Mouse (Mus musculus): ENCODE measurements around the gene Tmem237. TPM values are rescaled to one million over a fixed set of nuclear protein-coding genes. Genes with fewer than 3 reads are reported as not detected.

Tmem237 gene
- 41.0 and 46.5 TPM in 2 replicates for polyA plus RNA-seq (2015; fragmentation: Nextera tagmentation; extraction: Ambion mirVana)

- Histone ChIP-seq H3K9ac (peak within 1 kb of the TSS; percentile 99), H3K9me3 (no peaks in the 10 kb centered on the region), H3K27me3 (replicated peaks) (no peaks in the 10 kb centered on the region), H3K36me3 (replicated peaks) (no peaks in the 10 kb centered on the region), H3K4me3 (peak within 1 kb of the TSS; percentile 94), H3K4me2 (peak within 1 kb of the TSS; percentile 93), H3K4me1 (peaks cover 18% of the 10 kb centered on the region), H3K27ac (peak within 1 kb of the TSS; percentile 93)
- ATAC-seq (replicated peaks): peak; percentile 99
- WGBS: 1% methylated on average over 74 of the region's 74 CpGs
Observed at GRCm38 (mm10) chr1:59119720-59120457, at the start of gene Tmem237. TSS of gene Tmem237 (minus strand) at chr1:59120408.

GRCm38 (mm10) chr1:59169586-59169985 lies 49.4 kb upstream of the Tmem237 start:
- H3K4me3 ChIP-seq: no peak overlapping the region
- 94% methylated on average over 6 of the region's 6 CpGs for WGBS
- no peaks in the 10 kb centered on the region for H3K27me3 ChIP-seq (replicated peaks)
- peaks cover 35% of the 10 kb centered on the region for H3K36me3 ChIP-seq (replicated peaks)
- no peak overlapping the region for H3K4me2 ChIP-seq
- no peak overlapping the region for H3K27ac ChIP-seq
- H3K9ac ChIP-seq: no peak overlapping the region
- no peaks in the 10 kb centered on the region for H3K4me1 ChIP-seq
- no peak for ATAC-seq (replicated peaks)
- no peaks in the 10 kb centered on the region for H3K9me3 ChIP-seq

GRCm38 (mm10) chr1:59168556-59168955 lies 48.3 kb upstream of the Tmem237 start:
- 96% methylated on average over 2 of the region's 2 CpGs for WGBS
- Histone ChIP-seq H3K27me3 (replicated peaks) (no peaks in the 10 kb centered on the region), H3K9ac (no peak overlapping the region), H3K4me2 (no peak overlapping the region), H3K36me3 (replicated peaks) (peaks cover 35% of the 10 kb centered on the region), H3K27ac (no peak overlapping the region), H3K4me3 (no peak overlapping the region), H3K4me1 (no peaks in the 10 kb centered on the region), H3K9me3 (no peaks in the 10 kb centered on the region)
- ATAC-seq (replicated peaks): no peak

GRCm38 (mm10) chr1:59167654-59168425 lies 47.6 kb upstream of the Tmem237 start:
- Histone ChIP-seq H3K27ac (no peak overlapping the region), H3K4me3 (no peak overlapping the region), H3K36me3 (replicated peaks) (peaks cover 35% of the 10 kb centered on the region), H3K4me2 (no peak overlapping the region), H3K4me1 (peaks cover 6% of the 10 kb centered on the region; the same call in 1 of the 2 replicates), H3K27me3 (replicated peaks) (no peaks in the 10 kb centered on the region), H3K9me3 (no peaks in the 10 kb centered on the region), H3K9ac (no peak overlapping the region)
- 84% methylated on average over 4 of the region's 4 CpGs for whole genome bisulfite sequencing
- ATAC-seq (replicated peaks): no peak

GRCm38 (mm10) chr1:59166232-59166905 lies 46.2 kb upstream of the Tmem237 start:
- H3K9ac ChIP-seq: no peak overlapping the region
- H3K4me1 ChIP-seq: peaks cover 6% of the 10 kb centered on the region; the same call in 1 of the 2 replicates
- H3K27me3 ChIP-seq (replicated peaks): no peaks in the 10 kb centered on the region
- no peak overlapping the region for H3K4me3 ChIP-seq
- H3K27ac ChIP-seq: no peak overlapping the region
- H3K36me3 ChIP-seq (replicated peaks): peaks cover 23% of the 10 kb centered on the region
- H3K9me3 ChIP-seq: no peaks in the 10 kb centered on the region
- ATAC-seq (replicated peaks): no peak
- 88% methylated on average over 9 of the region's 9 CpGs for WGBS
- no peak overlapping the region for H3K4me2 ChIP-seq

GRCm38 (mm10) chr1:59163918-59164317 lies 43.7 kb upstream of the Tmem237 start:
- Histone ChIP-seq H3K27me3 (replicated peaks) (no peaks in the 10 kb centered on the region), H3K9ac (no peak overlapping the region), H3K9me3 (no peaks in the 10 kb centered on the region), H3K4me1 (peaks cover 6% of the 10 kb centered on the region; the same call in 1 of the 2 replicates), H3K4me2 (no peak overlapping the region), H3K36me3 (replicated peaks) (peaks cover 18% of the 10 kb centered on the region), H3K4me3 (no peak overlapping the region), H3K27ac (no peak overlapping the region)
- ATAC-seq (replicated peaks): no peak
- 24% methylated on average over 5 of the region's 5 CpGs for WGBS

GRCm38 (mm10) chr1:59163030-59163461 lies 42.8 kb upstream of the Tmem237 start, which contains the start of gene Mpp4:
TSS of gene Mpp4 (minus strand) at chr1:59163389.
- no peak within 1 kb of the TSS for H3K4me3 ChIP-seq
- H3K9ac ChIP-seq: no peak within 1 kb of the TSS
- 25% methylated on average over 12 of the region's 12 CpGs for WGBS
- peaks cover 6% of the 10 kb centered on the region; the same call in 1 of the 2 replicates for H3K4me1 ChIP-seq
- no peak for ATAC-seq (replicated peaks)
- no peak within 1 kb of the TSS for H3K27ac ChIP-seq
- no peaks in the 10 kb centered on the region for H3K9me3 ChIP-seq
- H3K36me3 ChIP-seq (replicated peaks): peaks cover 18% of the 10 kb centered on the region
- H3K27me3 ChIP-seq (replicated peaks): no peaks in the 10 kb centered on the region
- H3K4me2 ChIP-seq: no peak within 1 kb of the TSS

- H3K4me1 ChIP-seq: peaks cover 6% of the 10 kb centered on the region; the same call in 1 of the 2 replicates
- 39% methylated on average over 8 of the region's 8 CpGs for WGBS
- no peaks in the 10 kb centered on the region for H3K27me3 ChIP-seq (replicated peaks)
- no peak overlapping the region for H3K4me3 ChIP-seq
- no peaks in the 10 kb centered on the region for H3K9me3 ChIP-seq
- no peak overlapping the region for H3K4me2 ChIP-seq
- H3K27ac ChIP-seq: no peak overlapping the region
- no peak overlapping the region for H3K9ac ChIP-seq
- peaks cover 13% of the 10 kb centered on the region for H3K36me3 ChIP-seq (replicated peaks)
- no peak for ATAC-seq (replicated peaks)
Observed at GRCm38 (mm10) chr1:59162309-59163024, 42.3 kb upstream of the Tmem237 start.

GRCm38 (mm10) chr1:59161396-59161795 lies 41.2 kb upstream of the Tmem237 start:
- H3K4me1 ChIP-seq: peaks cover 6% of the 10 kb centered on the region; the same call in 1 of the 2 replicates
- WGBS: 67% methylated on average over 6 of the region's 6 CpGs

GRCm38 (mm10) chr1:59160871-59161270 lies 40.7 kb upstream of the Tmem237 start:
- WGBS: 79% methylated on average over 6 of the region's 6 CpGs
- no peak overlapping the region for H3K27ac ChIP-seq
- no peak overlapping the region for H3K4me2 ChIP-seq
- H3K36me3 ChIP-seq (replicated peaks): peaks cover 5% of the 10 kb centered on the region; the same call in 1 of the 2 replicates
- no peak overlapping the region for H3K4me3 ChIP-seq
- H3K9me3 ChIP-seq: no peaks in the 10 kb centered on the region
- H3K27me3 ChIP-seq (replicated peaks): no peaks in the 10 kb centered on the region
- no peak for ATAC-seq (replicated peaks)
- no peak overlapping the region for H3K9ac ChIP-seq
- peaks cover 6% of the 10 kb centered on the region; the same call in 1 of the 2 replicates for H3K4me1 ChIP-seq

More at GRCm38 (mm10) chr1:59161396-59161795, 41.2 kb upstream of the Tmem237 start:
- Histone ChIP-seq H3K27me3 (replicated peaks) (no peaks in the 10 kb centered on the region), H3K36me3 (replicated peaks) (peaks cover 7% of the 10 kb centered on the region; the same call in 1 of the 2 replicates), H3K4me2 (no peak overlapping the region), H3K9ac (no peak overlapping the region), H3K4me3 (no peak overlapping the region), H3K9me3 (no peaks in the 10 kb centered on the region), H3K27ac (no peak overlapping the region)
- no peak for ATAC-seq (replicated peaks)

- Histone ChIP-seq H3K9me3 (no peaks in the 10 kb centered on the region), H3K4me1 (peaks cover 6% of the 10 kb centered on the region; the same call in 1 of the 2 replicates), H3K27me3 (replicated peaks) (no peaks in the 10 kb centered on the region), H3K4me2 (no peak overlapping the region), H3K4me3 (no peak overlapping the region), H3K36me3 (replicated peaks) (no peaks in the 10 kb centered on the region; the same call in 1 of the 2 replicates), H3K9ac (no peak overlapping the region), H3K27ac (no peak overlapping the region)
- ATAC-seq (replicated peaks): no peak
- 91% methylated on average over 3 of the region's 3 CpGs for WGBS
Observed at GRCm38 (mm10) chr1:59159136-59159535, 38.9 kb upstream of the Tmem237 start.
